Comparison of ENCODE assay signal across 8 mouse cellular contexts in the genomic region with DNA sequence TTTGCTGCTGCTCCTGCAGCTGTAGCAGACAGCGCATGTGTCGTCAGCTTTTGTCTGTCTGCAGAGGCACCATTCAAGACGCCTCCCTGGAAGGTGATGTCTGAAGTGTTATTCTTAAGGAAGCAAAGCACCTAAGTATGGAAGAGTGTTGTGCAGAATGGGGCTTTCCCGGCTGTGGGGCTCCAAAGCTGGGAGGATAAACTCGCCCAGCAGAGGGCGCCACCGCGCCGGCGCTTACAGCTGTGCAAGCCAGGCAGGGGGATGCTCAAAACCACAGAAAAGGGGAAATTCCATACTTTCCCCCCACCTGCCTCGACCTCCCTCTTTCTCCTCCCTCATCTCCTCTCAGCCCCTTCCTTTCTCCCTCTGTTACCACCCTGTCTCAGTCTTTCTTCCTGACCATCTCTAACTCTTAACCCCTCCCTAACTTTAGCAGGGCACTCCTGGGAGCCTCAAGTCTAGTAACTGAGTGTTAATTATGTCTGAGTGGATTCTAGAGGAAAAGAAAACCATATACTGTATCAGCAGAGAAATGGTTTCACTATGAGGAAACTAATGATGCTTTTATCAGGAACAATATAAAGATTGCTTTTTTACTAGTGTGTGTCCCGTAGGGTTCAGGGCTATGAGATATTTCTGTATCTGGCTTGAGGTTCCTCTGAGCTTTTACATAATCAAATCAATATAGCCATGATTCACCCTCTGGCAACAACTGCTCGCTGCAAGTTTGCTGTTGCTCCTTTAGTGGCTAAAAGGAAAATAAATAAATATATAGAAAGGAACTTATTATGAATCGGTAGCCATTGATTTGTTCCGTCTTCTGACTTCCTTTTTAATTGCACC.
DNase-seq lines count a peak whose midpoint lies in the region; ATAC-seq and TF ChIP-seq lines count a peak whose summit lies in the region.

No protein-coding gene starts in this region.

- peak; percentile 95 for TF ChIP-seq CTCF in kidney, postnatal 0 days (IDR thresholded peaks at IDR 0.05; ENCODE audit: low read depth)
- peak; percentile 91 for TF ChIP-seq CTCF in liver, adult 2 months (IDR thresholded peaks at IDR 0.05; ENCODE audit: low read depth, low read length)

- 0 out of 2 replicates have a peak, but pooled peaks have one; percentile 48 for ATAC-seq in embryonic facial prominence, embryonic 12.5 days (ENCODE audit: insufficient number of reproducible peaks, insufficient read depth, low FRiP score, low TSS enrichment)
- ATAC-seq in kidney, postnatal 0 days (replicated peaks; ENCODE audit: low FRiP score, low read depth) = peak; percentile 44

- peak overlapping the region; percentile 32; the same call in 1 of the 2 replicates for H3K27ac ChIP-seq in embryonic facial prominence, embryonic 12.5 days
- H3K27ac ChIP-seq in kidney, postnatal 0 days = no peak overlapping the region
- no peak overlapping the region for H3K27ac ChIP-seq in liver, adult 2 months (replicated peaks; ENCODE audit: insufficient read depth, low read depth, low read length)

- H3K9me3 ChIP-seq in embryonic facial prominence, embryonic 12.5 days = no peaks in the 10 kb centered on the region
- no peaks in the 10 kb centered on the region for H3K9me3 ChIP-seq in kidney, postnatal 0 days (replicated peaks; ENCODE audit: low read length)

- WGBS in embryonic facial prominence, embryonic 12.5 days = 15% methylated on average over 15 of the region's 15 CpGs
- WGBS in kidney, postnatal 0 days = 23% methylated on average over 15 of the region's 15 CpGs
- WGBS in liver, adult 2 months = 19% methylated on average over 15 of the region's 15 CpGs

- H3K79me2 ChIP-seq in liver, adult 2 months (ENCODE audit: control insufficient read depth, insufficient read depth, low read length) = no peaks in the 10 kb centered on the region

- H3K36me3 ChIP-seq in embryonic facial prominence, embryonic 12.5 days = no peaks in the 10 kb centered on the region
- H3K36me3 ChIP-seq in kidney, postnatal 0 days (ENCODE audit: insufficient read depth, low read length) = no peaks in the 10 kb centered on the region
- H3K36me3 ChIP-seq in liver, adult 2 months (ENCODE audit: control insufficient read depth, insufficient read depth, low read length) = no peaks in the 10 kb centered on the region

- H3K4me2 ChIP-seq in embryonic facial prominence, embryonic 12.5 days (replicated peaks) = no peak overlapping the region
- no peak overlapping the region for H3K4me2 ChIP-seq in kidney, postnatal 0 days (ENCODE audit: low read length)

- H3K9ac ChIP-seq in embryonic facial prominence, embryonic 12.5 days = no peak overlapping the region
- no peak overlapping the region for H3K9ac ChIP-seq in kidney, postnatal 0 days (ENCODE audit: low read depth, low read length)
- no peak overlapping the region for H3K9ac ChIP-seq in liver, adult 2 months (ENCODE audit: low read depth, low read length)

- TF ChIP-seq POLR2A in liver, adult 2 months (IDR thresholded peaks at IDR 0.05; ENCODE audit: extremely low read depth, insufficient read depth, low read length) = no peak

- H3K4me3 ChIP-seq in embryonic facial prominence, embryonic 12.5 days = no peak overlapping the region
- no peak overlapping the region for H3K4me3 ChIP-seq in kidney, postnatal 0 days (replicated peaks; ENCODE audit: low read depth, low read length)
- H3K4me3 ChIP-seq in liver, adult 2 months (ENCODE audit: insufficient read depth, low read depth, low read length) = no peak overlapping the region

- no peaks in the 10 kb centered on the region for H3K27me3 ChIP-seq in embryonic facial prominence, embryonic 12.5 days
- H3K27me3 ChIP-seq in kidney, postnatal 0 days (ENCODE audit: insufficient read depth, low read length) = no peaks in the 10 kb centered on the region; the same call in 1 of the 2 replicates
- H3K27me3 ChIP-seq in liver, adult 2 months (ENCODE audit: control insufficient read depth, insufficient read depth, low read length) = no peaks in the 10 kb centered on the region

- DNase-seq in 3T3-L1 (ENCODE audit: low read depth, low spot score) = peak; percentile 66
- peak; percentile 81 to 90 for DNase-seq in adrenal gland, postnatal 36 days
- peak; percentile 23 to 52 for DNase-seq in heart, adult 9 months (ENCODE audit: low spot score in 2 of 2)
- peak; percentile 78 for DNase-seq in kidney, postnatal 0 days (ENCODE audit: low spot score)
- peak; percentile 48 for DNase-seq in liver, adult 2 months (ENCODE audit: extremely low read depth, low read depth, low spot score)
- DNase-seq in neural tube, embryonic 10.5 days (ENCODE audit: extremely low spot score, low spot score) = peak; percentile 88
- DNase-seq in testis, postnatal 10 days (ENCODE audit: low spot score) = peak; percentile 96

- peaks cover 29% of the 10 kb centered on the region for H3K4me1 ChIP-seq in embryonic facial prominence, embryonic 12.5 days
- H3K4me1 ChIP-seq in kidney, postnatal 0 days (replicated peaks; ENCODE audit: insufficient read depth, low read length) = peaks cover 7% of the 10 kb centered on the region; the same call in 1 of the 2 replicates
- peaks cover 11% of the 10 kb centered on the region for H3K4me1 ChIP-seq in liver, adult 2 months (ENCODE audit: control insufficient read depth, insufficient read depth, low read length)

Comparison
In these comparisons a context has a peak if more than half of its experiments do, and no peak if none do; other contexts are left out.
1. DNase-seq: peak in every context shown above with its lines; median percentile 96 in testis, postnatal 10 days; 88 in neural tube, embryonic 10.5 days; 86 in adrenal gland, postnatal 36 days; 78 in kidney, postnatal 0 days; 66 in 3T3-L1; 48 in liver, adult 2 months; 38 in heart, adult 9 months.